Comparison of ENCODE assay signal across 26 mouse cellular contexts in the genomic region with DNA sequence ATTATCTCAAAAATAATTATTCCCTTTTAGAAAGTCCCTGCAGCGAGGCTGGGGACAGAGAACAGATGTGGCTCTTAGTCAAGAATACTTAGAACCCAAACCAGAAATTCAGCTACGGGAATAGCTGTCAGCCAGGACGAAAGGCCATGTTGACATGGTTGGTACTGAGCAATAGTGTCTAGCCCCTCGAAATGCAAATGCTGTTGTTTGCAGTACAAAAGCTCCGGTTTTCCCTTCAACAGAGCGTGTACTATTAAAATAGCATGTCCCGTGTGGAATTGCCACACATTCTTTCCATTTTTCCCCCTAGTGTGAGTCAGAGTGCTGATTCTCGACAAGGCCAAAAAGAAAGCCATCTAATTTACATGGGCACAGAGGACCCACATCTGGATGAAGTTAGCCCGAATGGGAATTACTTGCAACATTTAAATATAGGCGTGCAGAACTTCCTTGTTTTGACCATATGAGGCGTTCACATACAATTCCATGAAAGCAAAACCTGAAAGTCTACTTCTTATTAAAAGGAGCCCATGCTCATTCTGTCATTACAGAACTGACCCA.
DNase-seq lines count a peak whose midpoint lies in the region; ATAC-seq and TF ChIP-seq lines count a peak whose summit lies in the region.
"Had no signal": no experiment of that assay in that cellular context is flagged by ENCODE, and none has a peak within 500 bp of the region (broad histone marks: within the 10 kb centered on the region; RNA-seq: fewer than 3 reads in every experiment).

No protein-coding gene starts in this region.

- H3K9ac ChIP-seq in forebrain, embryonic 13.5 days: no peak overlapping the region
- H3K9ac ChIP-seq in forebrain, embryonic 15.5 days (replicated peaks): no peak overlapping the region
- H3K9ac ChIP-seq in midbrain, embryonic 12.5 days (replicated peaks): no peak overlapping the region
- H3K9ac ChIP-seq in midbrain, postnatal 0 days (replicated peaks; ENCODE audit: low read length, poor library complexity, severe bottlenecking): no peak overlapping the region
- H3K9ac ChIP-seq: hindbrain, embryonic 14.5 days; liver, postnatal 0 days had no signal

- H3K36me3 ChIP-seq in forebrain, embryonic 13.5 days (ENCODE audit: poor library complexity, severe bottlenecking): no peaks in the 10 kb centered on the region
- H3K36me3 ChIP-seq in forebrain, embryonic 15.5 days: no peaks in the 10 kb centered on the region
- H3K36me3 ChIP-seq in midbrain, embryonic 12.5 days: no peaks in the 10 kb centered on the region
- H3K36me3 ChIP-seq in midbrain, postnatal 0 days (ENCODE audit: insufficient read depth, low read length): no peaks in the 10 kb centered on the region
- H3K36me3 ChIP-seq: heart, embryonic 10.5 days had no signal

- ATAC-seq in forebrain, embryonic 13.5 days: peak; percentile 43; the same call in 1 of the 2 replicates
- ATAC-seq in forebrain, embryonic 15.5 days (replicated peaks): no peak; the same call in 1 of the 2 replicates
- 0 out of 2 replicates have a peak, but pooled peaks have one; percentile 9 for ATAC-seq in midbrain, embryonic 12.5 days (ENCODE audit: low FRiP score, low read depth)
- no peak for ATAC-seq in midbrain, postnatal 0 days (ENCODE audit: low FRiP score)
- no peak for ATAC-seq in frontal cortex, adult (ENCODE audit: low TSS enrichment)
- ATAC-seq: CD4-positive, CD25-positive, alpha-beta regulatory T cell, adult 4 months; inflammation-experienced regulatory T-cells, adult 6 months; liver, postnatal 0 days; lung, postnatal 0 days had no signal

- no peak overlapping the region for H3K4me2 ChIP-seq in forebrain, embryonic 13.5 days
- no peak overlapping the region for H3K4me2 ChIP-seq in forebrain, embryonic 15.5 days (replicated peaks)
- H3K4me2 ChIP-seq in midbrain, embryonic 12.5 days (replicated peaks): no peak overlapping the region
- no peak overlapping the region for H3K4me2 ChIP-seq in midbrain, postnatal 0 days (ENCODE audit: low read depth, low read length, poor library complexity, severe bottlenecking)
- H3K4me2 ChIP-seq: hindbrain, embryonic 14.5 days; midbrain, embryonic 11.5 days had no signal

- DNase-seq in midbrain, postnatal 0 days (ENCODE audit: low spot score): no peak
- peak; percentile 66 for DNase-seq in fibroblast of lung, adult 2 months (ENCODE audit: low read depth)
- no peak for DNase-seq in spleen, postnatal 4 days (ENCODE audit: low spot score in 2 of 2)
- DNase-seq: adrenal gland, postnatal 36 days; cerebellum, adult 11-12 months; cerebellum, postnatal 14 days; gastrocnemius, postnatal 10 days; heart, postnatal 4 days; kidney, adult 18-20 months; kidney, postnatal 4 days; liver, postnatal 0 days; right cerebral cortex, postnatal 25 days; spleen, adult 18-20 months; thymus, postnatal 4 days had no signal

- H3K4me3 ChIP-seq in forebrain, embryonic 13.5 days: no peak overlapping the region
- H3K4me3 ChIP-seq in forebrain, embryonic 15.5 days: no peak overlapping the region
- no peak overlapping the region for H3K4me3 ChIP-seq in midbrain, embryonic 12.5 days
- no peak overlapping the region for H3K4me3 ChIP-seq in midbrain, postnatal 0 days (ENCODE audit: low read depth, low read length)
- H3K4me3 ChIP-seq: erythroblast, embryonic 14.5 days; heart, embryonic 10.5 days; left cerebral cortex, adult 2 months had no signal

- H3K27ac ChIP-seq in forebrain, embryonic 13.5 days: no peak overlapping the region
- no peak overlapping the region for H3K27ac ChIP-seq in forebrain, embryonic 15.5 days (replicated peaks)
- H3K27ac ChIP-seq in midbrain, embryonic 12.5 days (replicated peaks): no peak overlapping the region
- H3K27ac ChIP-seq in midbrain, postnatal 0 days (ENCODE audit: low read depth, low read length): no peak overlapping the region
- H3K27ac ChIP-seq: heart, embryonic 10.5 days; hindbrain, embryonic 14.5 days; left cerebral cortex, adult 2 months had no signal

- H3K4me1 ChIP-seq in forebrain, embryonic 13.5 days: no peaks in the 10 kb centered on the region
- no peaks in the 10 kb centered on the region for H3K4me1 ChIP-seq in forebrain, embryonic 15.5 days
- H3K4me1 ChIP-seq in midbrain, embryonic 12.5 days: no peaks in the 10 kb centered on the region
- H3K4me1 ChIP-seq in midbrain, postnatal 0 days (ENCODE audit: insufficient read depth, low read length): no peaks in the 10 kb centered on the region
- H3K4me1 ChIP-seq: heart, embryonic 10.5 days had no signal

- no peaks in the 10 kb centered on the region for H3K9me3 ChIP-seq in forebrain, embryonic 13.5 days (replicated peaks)
- no peaks in the 10 kb centered on the region for H3K9me3 ChIP-seq in forebrain, embryonic 15.5 days
- H3K9me3 ChIP-seq in midbrain, embryonic 12.5 days: no peaks in the 10 kb centered on the region
- no peaks in the 10 kb centered on the region for H3K9me3 ChIP-seq in midbrain, postnatal 0 days (ENCODE audit: low read length)
- H3K9me3 ChIP-seq: heart, embryonic 10.5 days had no signal

- H3K27me3 ChIP-seq in forebrain, embryonic 13.5 days: no peaks in the 10 kb centered on the region
- H3K27me3 ChIP-seq in forebrain, embryonic 15.5 days: no peaks in the 10 kb centered on the region
- H3K27me3 ChIP-seq in midbrain, embryonic 12.5 days: no peaks in the 10 kb centered on the region
- H3K27me3 ChIP-seq in midbrain, postnatal 0 days (ENCODE audit: insufficient read depth, low read length): no peaks in the 10 kb centered on the region

- TF ChIP-seq CTCF in midbrain, postnatal 0 days (IDR thresholded peaks at IDR 0.05): no peak

- 66% methylated on average over 11 of the region's 11 CpGs for WGBS in forebrain, embryonic 13.5 days
- WGBS in forebrain, embryonic 15.5 days: 49% methylated on average over 11 of the region's 11 CpGs
- WGBS in midbrain, embryonic 12.5 days: 77% methylated on average over 11 of the region's 11 CpGs
- 64% methylated on average over 11 of the region's 11 CpGs for WGBS in midbrain, postnatal 0 days

Comparison
In these comparisons a context has a peak if more than half of its experiments do, and no peak if none do; other contexts are left out.
1. ATAC-seq: peak in forebrain, embryonic 13.5 days (single experiment) and midbrain, embryonic 12.5 days (single experiment); none in forebrain, embryonic 15.5 days (single experiment), midbrain, postnatal 0 days (single experiment) and frontal cortex, adult (single experiment).